Mouse (Mus musculus): ENCODE results near the gene Crtac1. TPM values are rescaled to one million over a fixed set of nuclear protein-coding genes. Genes with fewer than 3 reads are reported as not detected.

Gene Crtac1
- total RNA-seq, 1 experiment from 2014 or later, result 0.37 TPM

DNA sequence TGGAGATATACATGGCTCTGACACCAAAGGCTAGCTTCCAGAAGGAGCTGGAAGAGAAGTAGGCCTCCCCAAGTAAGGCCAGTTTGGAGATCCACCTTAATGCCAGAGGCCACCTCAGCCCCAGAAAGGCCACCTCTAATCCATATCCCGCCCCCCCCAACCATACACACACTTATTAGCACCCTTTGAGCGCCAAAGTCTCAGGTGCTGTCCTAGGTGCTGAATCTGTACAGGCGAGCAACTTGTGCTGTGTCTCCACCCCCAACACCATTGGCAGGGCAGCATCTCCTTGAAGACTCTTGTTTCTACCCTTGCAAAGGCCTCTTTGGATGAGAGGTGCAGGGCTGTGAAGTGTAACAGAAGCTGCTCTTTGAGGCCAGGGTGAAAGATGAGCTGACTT, 6.4 kb downstream of the Crtac1 start:
- peak; percentile 46 for DNase-seq

DNA sequence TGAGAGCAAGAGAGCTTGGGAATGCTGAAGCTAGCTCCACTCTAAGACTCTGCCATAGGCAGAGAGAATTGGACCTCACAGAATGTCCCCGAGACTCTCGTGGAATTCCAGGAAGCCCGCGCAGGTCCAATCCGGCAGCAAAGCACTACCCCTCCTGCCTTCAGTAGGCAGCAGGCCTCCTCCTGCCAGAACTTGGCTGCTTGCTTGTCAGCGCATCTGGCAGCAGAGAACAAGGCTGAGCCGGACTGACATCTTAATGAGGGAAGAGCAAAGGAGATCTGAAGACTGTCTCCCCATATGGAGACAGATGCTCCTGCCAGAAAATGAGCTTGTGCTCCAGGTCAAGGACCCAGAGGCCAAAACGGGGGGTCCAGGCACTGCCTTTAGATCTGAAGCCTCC, 16.5 kb downstream of the Crtac1 start:
- no peak for DNase-seq

DNA sequence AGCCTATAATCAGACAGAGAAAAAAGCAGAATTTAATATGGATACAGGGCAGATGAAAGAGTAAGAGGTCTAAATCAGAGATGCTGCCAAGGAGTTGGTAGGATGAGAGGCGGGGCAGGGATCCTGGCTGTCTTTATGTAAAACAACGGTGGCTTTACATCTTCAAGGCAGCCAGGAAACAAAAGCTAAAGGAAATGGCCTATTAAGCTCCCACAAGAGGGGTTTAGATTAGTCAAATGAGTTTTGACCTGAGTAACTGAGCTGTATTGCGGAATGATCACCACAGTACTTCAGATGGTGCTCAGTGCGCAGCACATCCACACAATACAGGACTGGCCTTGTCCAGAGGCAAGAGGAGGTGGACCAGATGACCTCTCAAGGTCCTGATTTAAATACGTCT, 21.7 kb downstream of the Crtac1 start:
- DNase-seq, result no peak

DNA sequence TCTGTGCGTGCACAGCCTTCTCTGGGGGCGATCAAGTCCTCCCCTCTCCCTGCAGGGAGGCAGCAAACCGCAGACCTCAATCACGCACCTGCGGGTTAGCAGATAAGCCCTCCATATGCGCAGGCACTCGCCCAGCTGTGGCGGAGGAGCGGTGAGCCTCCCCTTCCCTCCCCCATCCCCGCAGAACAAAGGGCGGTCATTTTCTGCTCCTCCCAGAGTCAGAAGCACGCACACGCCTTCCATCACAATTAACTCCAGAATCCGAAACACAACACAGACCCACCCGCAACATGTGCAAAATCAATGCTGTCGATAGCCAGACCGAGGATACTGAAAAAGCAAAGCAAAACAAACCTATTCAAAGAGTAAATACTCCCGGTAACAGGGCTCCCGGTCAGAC, 22.4 kb downstream of the Crtac1 start:
- DNase-seq, result no peak

DNA sequence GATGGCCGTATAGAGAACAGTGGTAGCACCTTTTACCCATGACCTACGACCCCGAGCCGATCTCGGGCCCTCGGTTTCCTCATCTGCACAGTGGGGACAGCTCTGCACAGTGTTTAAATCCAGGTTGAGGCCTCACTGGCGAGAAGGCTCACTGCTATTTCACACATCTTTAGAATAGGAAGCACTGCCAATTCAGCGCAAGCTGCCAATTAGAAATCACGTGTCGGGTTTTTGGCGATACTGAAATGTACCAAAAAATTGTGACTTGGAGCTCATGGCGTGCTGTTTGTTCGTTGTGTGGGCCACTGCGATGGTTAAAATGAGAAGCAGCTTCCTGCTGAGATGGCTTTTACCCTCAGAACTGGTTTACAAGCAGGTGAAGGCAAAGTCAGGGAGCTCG, 27.2 kb downstream of the Crtac1 start:
- no peak for DNase-seq

DNA sequence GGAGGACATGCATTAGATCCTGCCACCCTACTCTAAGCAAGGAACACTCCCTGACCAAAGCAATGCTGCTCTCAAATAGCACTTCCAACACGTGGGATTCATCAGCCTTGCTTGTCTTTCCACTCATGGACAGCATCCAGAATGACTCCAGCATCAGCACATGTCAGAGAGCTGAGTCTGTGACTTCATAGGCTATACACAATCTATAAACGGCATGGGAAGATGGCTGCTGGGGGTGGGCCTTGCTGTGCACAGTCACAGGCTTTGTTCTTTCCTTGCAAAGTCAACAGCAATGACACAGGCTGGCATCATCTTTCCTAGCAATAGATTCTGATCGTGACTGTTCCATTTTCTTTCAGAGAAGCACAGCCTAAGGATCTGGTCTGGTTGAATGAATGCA, 31.6 kb downstream of the Crtac1 start:
- no peak for DNase-seq

DNA sequence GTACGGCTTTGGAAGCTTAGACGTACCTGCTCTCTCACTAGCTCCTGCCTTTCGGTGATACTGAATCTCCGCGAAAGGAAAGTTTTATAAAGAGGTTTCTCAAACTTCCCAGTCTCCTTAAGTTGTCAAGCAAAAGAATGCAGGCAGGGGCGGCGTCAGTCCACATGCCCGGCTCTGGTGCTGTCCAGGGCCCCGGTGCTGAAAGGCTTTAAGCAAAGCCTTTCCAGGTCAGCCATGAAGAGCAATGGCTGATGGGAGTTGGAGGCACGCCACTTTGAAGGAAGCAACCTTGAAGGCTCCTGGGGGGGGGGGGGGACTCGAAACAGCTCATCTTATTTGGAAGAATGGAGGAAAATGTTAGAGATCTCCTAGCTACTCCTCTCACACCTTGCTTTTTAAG, 34.3 kb downstream of the Crtac1 start:
- peak; percentile 74 for DNase-seq

DNA sequence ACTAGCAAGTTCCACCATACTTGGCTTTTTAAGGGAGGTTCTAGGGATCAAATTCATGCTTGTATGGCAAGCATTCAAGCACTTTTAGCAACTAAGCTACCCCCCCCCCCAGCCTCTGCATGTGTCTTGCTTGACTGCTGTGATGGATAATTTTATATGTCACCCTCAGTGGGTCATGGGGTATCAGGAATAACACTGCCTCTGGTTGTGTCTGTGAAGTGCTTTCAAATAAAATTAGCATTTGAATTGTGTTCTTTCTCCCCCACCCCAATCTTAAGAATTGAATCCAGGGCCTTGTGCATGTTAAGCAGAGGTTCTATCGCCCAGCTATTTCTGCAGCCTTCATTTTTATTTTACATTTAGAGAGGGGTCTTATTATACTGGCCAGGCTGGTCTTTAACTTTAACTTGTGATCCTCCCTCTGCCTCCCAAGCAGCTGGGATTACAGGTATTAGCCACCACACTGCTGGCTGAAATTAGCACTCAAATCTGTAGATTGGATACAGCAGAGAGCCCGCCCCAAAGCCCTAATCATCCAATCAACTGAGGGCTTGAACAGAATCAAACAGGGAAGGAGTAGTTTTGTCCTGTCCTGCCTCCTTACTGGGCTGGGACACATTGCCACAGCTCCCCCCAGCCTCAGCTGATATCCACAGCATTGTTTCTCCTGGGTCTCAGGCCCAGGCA, 36.6 kb downstream of the Crtac1 start:
- no peak for DNase-seq

DNA sequence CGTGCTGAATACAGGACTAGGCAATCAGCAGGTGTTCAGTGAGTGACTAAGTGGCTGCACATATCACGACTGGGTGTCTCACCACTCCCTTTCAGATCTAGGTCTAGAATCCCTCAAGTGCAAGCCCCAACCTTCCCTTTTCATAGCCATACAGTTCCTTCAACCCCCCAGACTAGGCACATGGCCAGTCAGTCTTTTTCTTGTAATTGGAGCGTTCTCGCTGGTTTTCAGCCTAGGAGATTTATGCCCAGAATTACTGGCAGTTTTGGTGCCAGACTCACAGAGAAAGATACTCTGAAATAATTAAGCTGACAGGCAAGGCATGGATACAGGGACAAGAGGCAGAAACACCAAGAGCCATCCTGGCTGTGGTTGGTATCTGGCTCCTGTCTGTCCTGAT, 37.7 kb downstream of the Crtac1 start:
- DNase-seq, result no peak

DNA sequence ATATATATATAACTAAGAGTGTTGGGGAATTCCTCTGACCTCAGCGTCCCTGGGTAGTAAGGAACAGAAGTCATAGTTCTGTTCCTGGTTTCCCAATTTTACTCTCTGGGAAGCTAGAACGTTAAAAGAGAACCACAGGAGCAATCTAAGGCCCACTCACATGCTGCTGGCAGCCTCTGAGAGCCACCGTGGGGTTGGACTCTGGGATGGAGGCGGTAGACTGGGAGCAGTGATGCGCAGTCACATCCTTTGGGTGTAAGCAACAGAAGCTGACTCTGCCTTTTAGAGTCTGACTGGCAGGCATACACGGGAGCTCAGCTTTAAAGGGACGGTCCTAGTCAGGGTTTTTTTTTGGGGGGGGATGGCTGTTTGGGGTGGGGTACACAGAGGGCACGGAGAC, 39.5 kb downstream of the Crtac1 start:
- DNase-seq, result no peak

DNA sequence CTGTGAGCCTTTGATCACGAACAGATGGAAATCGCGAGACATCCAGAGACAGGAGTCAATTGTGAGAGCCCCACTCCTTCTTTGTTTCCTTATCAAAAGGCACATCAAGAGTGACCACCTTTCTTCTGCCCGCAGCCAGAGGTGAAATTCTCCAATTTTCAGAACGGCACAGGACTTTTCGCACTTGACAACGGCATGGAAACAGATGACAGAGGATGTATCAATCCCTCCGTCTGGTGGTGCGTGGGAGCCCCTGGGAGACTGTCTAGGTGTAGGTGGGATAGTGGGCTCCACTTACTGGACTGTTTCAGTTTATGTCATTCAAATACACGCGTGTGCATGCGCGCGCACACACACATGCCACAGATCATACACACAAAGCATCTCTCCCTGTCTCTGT, 42.0 kb downstream of the Crtac1 start:
- DNase-seq, result no peak

DNA sequence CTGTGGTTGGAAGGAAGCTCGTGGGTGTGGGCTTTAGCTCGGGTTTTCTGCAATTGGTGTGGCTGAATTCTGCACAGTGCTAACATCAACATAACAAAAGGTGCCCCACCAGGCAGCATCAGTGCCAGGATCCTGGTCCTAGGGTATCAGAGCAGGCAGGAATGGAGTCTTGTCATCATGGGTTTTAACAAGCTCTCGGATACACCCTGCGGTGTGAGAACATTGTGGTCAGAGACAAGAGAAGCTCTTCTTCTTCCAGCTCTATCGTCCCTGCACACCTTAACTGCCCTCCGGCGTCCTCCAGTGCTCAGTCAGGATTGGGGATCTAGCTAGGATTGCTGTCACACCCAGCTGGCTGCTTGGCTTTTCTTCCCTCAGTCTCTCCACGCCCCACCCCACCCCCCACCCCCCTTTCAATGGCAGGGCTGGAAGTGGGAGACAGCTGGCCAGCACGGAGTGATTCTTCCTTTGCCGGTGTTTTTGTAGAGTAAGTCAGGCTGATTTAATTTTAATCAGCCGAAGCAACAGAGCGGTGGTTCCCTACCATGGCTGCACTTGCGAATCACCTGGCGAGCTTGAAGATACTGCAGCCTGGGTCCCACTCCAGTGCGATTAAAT, 46.5 kb downstream of the Crtac1 start:
- DNase-seq, result no peak

DNA sequence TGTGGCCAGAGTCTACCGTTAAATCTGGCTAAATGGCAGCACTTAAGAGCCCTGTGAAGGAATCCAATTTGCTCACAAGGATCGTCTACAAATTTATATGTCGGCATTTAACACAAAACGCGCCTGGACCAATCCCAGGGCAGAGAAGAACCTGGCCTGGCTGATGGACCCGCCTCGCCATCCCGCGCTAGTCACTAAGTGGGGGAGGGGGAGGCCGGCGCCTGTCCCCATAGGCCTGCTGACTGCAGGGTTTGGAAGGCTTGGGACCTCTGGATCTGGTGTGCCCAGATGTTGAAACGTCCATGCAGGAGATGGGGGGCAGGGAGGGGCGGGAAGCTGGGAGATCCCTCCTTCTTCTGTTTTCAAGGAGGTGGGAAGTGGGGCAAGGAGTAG, 50.6 kb downstream of the Crtac1 start:
- no peak for DNase-seq

DNA sequence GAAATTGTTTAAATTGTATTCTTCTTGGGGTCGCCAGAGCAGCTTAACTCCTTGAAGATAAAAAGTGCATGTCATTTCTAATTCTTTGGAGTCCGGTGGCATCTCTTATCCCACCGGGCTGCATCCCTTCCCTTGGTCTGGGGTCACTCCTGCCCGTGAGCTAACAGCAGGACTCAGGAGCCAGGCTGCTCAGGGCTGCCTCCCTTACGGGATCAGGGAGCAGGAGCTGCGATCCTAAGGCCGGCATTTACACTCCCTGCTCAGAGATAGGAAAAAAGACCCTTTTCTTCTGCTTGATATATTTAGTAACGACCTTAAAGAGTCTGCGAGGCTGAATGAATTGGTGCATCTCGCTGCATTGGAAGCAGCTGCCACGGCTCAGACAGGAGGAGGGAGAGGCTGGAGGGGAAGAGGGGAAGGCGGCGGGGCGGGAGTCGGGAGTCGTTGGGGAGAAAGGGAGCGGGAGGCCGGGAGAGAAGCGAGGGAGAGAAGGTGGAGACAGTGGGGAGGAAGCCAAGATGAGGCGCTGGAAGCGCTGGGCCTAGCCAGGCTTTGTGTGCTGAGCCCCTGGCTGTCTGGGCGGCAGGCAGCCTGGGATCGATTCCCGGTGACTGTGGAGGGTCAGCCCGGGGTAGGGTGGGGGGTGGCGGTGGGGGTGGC, 51.1 kb downstream of the Crtac1 start:
- DNase-seq, result no peak

DNA sequence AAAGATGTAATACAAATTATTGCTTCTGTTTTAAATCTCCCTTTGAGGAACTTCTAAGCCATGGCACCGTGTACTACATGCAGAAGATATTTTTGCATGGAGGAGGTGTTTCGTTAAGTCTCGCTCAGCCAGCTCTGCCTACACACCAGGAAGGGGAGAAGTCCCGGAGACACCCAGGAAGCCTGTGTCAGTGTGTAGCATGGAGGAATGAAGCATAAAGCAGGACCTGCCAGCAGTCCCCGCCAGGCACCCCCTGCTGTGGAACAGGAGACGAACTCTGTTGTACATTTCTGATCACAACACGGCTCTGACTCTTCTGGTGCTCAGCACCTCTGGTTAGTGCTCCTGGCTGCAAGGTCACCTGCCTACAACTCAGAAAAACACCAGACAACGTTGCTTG, 51.8 kb downstream of the Crtac1 start:
- DNase-seq, result no peak

DNA sequence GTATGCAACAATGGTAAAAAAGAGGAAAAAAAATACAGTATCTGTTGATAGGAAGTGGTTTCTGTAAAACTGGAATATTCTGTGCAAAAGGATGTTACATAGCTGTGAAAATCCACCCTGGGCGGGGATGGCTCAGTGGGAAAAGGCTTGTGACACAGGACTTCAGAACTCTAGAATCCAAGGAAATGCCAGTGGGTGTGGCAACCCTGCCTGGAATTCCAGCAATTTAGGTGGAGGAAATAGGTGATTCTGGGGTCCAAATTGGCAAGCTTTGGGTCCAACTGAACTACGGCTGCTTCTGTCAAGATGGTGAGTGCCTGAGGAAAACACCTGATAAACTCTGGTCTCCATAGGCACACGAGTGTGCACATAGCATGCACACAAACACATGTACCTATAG, 54.4 kb downstream of the Crtac1 start:
- no peak for DNase-seq

DNA sequence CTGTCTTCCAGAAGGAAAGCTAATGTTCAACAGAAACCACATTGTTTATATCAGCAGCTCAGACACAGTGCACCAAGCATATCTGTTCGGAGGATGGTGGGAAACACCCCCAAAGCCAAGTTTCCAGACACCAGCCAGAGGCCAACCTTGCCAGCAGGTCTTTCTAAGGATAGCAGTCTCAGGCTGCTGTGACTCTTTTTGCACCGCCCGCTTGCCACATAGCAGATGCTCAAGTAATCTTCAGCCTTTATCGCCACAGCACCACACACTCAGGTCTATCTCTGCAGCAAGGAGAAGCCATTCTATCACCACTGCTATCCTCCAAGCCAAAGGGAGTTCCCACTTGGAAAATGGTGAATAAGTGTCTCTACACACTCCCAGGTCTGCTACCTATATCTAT, 68.0 kb downstream of the Crtac1 start:
- no peak for DNase-seq

DNA sequence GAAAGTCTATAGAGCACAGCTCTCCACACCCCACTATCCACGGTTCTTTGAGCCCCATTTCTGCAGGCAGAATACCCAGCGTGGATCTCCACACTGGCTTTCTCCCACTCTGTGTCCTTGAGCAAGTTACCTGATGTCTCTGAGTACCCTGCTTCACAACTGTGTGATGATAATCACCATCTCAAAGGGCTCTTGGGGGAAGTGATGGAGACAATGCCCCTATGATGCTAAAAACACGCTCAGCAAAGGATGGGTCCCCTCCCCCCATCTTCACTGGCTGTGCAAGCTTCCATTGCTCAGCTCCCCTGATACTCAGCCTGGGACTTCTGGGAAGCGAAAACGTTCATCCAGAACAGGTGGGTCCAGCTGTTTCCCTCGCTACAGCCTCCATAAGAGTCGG, 73.2 kb downstream of the Crtac1 start:
- no peak for DNase-seq

DNA sequence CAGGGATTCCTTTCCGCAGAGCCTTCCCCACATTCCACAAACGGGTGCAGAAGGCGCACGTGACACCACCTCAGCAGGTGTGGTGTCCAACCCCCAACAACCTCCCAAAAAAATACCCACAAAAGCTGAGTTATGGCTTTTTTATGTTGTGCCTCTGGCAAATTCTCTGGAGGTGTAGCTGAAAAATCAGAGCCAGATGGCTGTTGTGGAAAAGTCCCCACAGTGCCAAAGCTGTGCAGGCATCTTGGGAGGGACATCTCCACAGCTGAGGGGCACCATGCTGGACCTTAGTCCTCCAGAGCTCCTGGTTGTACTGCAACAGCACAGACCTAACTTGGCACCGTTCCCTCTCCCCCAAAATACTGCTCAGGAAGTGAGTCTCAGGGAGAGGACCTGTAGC, 74.7 kb downstream of the Crtac1 start:
- no peak for DNase-seq

DNA sequence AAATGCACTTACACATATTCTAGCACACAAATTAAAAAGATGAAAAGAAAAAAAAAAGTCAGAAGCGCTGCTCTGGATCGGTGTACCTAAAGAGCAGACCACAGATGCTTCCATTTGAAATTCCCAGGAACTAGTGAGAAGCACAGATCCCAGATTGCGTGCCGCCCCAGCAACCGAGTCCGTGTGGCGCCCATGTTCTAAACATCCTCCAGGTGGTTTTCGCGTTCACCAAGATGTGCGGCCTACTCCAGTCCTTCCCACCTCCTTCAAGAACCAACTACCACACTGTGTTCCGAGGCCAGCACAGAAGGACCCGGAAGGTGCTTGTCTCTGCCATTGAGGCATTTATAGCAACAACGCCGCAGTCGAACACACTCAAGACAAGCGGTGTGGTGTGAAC, 76.1 kb downstream of the Crtac1 start:
- DNase-seq, result no peak

DNA sequence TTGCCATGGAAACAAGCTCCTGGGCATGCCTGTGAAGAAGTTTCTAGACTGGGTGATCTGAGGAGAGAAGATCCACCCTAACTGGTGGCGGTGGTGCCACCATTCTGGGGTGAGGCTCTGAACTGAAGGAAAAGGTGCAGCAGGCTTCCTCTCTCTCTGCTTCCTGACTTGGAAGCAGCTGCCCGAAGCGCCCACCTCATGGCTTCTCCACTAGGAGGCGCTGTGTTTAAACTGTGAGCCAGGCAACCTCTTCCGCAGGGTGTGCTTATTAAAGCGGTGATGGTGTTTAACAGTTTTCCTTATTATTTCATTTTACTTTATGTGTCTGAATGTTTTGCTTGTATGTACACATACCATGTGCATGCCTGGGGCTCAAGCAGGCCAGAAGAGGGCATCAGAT, 90.4 kb downstream of the Crtac1 start:
- DNase-seq, result peak; percentile 52

DNA sequence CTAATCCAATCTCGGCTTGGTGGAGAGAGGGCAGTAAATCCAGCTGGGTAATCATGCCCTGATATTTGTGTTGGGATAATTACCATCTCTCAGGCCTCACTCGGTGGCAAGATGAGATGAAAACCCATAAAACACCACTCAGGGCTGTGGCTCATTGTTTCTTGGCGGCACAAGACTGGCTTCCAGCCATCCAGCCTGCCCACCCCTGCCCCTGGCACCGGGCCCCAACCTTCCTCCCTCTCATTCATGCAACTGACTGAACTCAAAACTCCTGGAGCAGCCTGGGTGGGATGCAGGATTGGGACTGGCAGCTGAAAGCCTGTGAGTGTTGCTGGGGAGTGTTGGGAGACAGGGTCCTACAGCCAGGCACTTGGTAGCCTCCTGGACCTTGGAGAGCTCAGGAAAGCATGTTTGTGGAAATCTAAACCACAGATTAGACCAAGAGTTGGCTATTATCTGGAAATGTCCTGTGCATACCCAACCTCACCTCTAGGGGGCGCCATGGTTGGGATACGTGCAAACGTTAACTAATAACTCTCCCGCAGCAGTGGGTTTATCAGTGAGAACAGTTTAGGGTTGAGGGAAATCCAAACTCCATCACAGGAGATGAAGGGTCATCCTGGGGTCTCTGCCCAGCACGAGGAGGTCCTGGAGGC, 99.4 kb downstream of the Crtac1 start:
- DNase-seq, result no peak

DNA sequence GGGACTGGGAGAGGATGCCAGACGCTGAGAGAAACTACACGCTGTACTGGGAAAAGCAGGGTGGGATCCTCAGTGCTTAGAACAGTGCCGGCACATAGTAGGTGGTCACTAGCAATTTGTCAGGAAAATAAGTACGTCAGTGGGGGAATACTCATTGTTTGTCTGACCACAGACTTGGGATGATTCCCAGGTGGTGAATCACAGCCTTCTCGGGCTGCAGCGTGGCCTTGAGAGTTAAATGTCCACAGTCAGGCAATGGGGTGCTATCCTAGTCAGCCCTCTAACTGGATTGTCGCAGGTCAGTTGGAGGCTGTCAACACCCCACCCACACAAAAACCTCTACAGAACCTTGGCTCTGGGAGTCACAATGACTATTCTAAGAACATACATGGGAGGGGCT, 100.1 kb downstream of the Crtac1 start:
- DNase-seq, result peak; percentile 70

DNA sequence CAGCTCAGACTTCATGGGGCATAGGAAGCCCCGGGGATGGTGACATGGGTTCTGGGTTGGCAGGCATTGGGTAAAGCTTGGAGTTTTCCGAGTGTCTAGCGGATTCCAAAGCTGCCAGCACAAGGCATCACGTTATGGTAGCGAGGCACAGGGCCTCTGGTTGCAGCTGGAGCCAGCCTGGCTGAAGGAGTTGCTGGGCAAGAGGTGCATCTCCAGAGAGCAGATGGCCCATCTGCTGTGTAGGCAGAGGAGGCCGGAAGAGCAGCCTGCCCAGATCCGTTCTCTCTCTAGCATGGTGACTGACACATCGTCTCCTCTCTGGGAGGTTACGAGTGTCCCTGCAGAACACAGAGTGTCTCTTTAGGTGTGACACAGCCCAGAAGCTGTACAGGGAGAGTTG, 103.4 kb downstream of the Crtac1 start:
- DNase-seq, result no peak
